In genomic region chr6:127373797-127374463, GRCm38 (mm10) we compare ENCODE assay signal across 11 mouse cellular contexts.
DNase-seq lines count a peak whose midpoint lies in the region; ATAC-seq and TF ChIP-seq lines count a peak whose summit lies in the region.
"Had no signal": no experiment of that assay in that cellular context is flagged by ENCODE, and none has a peak within 500 bp of the region (broad histone marks: within the 10 kb centered on the region; RNA-seq: fewer than 3 reads in every experiment).

No protein-coding gene starts in this region.

- DNase-seq in lung, embryonic 14.5 days = no peak
- DNase-seq in lung, adult 18-20 months = no peak
- no peak for DNase-seq in Patski (ENCODE audit: low read depth, low spot score)
- DNase-seq in forebrain, embryonic 14.5 days (ENCODE audit: low spot score) = no peak
- no peak for DNase-seq in urinary bladder, postnatal 10 days (ENCODE audit: low spot score)
- DNase-seq in right cerebral cortex, postnatal 4 days = no peak
- DNase-seq: cerebellum, adult 11 months; liver, embryonic 13.5 days; spleen, adult 18-20 months had no signal

- POLR2A ChIA-PET in Patski (lab: Charles Lee) = no interaction called here

- H3K4me1 ChIP-seq in hindbrain, embryonic 16.5 days (ENCODE audit: control insufficient read depth, insufficient read depth, low read depth, low read length) = no peaks in the 10 kb centered on the region; the same call in 1 of the 2 replicates
- peaks cover 19% of the 10 kb centered on the region for H3K4me1 ChIP-seq in hindbrain, embryonic 12.5 days
- peaks cover 9% of the 10 kb centered on the region; the same call in 1 of the 2 replicates for H3K4me1 ChIP-seq in lung, embryonic 14.5 days (ENCODE audit: insufficient read depth)
- H3K4me1 ChIP-seq in forebrain, embryonic 14.5 days (ENCODE audit: control insufficient read depth, insufficient read depth, low read length) = peaks cover 8% of the 10 kb centered on the region

- H3K9me3 ChIP-seq in hindbrain, embryonic 16.5 days (ENCODE audit: control insufficient read depth, low read length) = no peaks in the 10 kb centered on the region
- H3K9me3 ChIP-seq in hindbrain, embryonic 12.5 days (replicated peaks) = no peaks in the 10 kb centered on the region
- H3K9me3 ChIP-seq in lung, embryonic 14.5 days (ENCODE audit: low read depth, low read length) = no peaks in the 10 kb centered on the region
- no peaks in the 10 kb centered on the region for H3K9me3 ChIP-seq in forebrain, embryonic 14.5 days (replicated peaks; ENCODE audit: control insufficient read depth, low read length)
- H3K9me3 ChIP-seq: liver, embryonic 13.5 days had no signal

- H3K27me3 ChIP-seq in hindbrain, embryonic 16.5 days (replicated peaks; ENCODE audit: control insufficient read depth, insufficient read depth, low read length) = no peaks in the 10 kb centered on the region
- no peaks in the 10 kb centered on the region for H3K27me3 ChIP-seq in hindbrain, embryonic 12.5 days
- no peaks in the 10 kb centered on the region for H3K27me3 ChIP-seq in lung, embryonic 14.5 days (ENCODE audit: insufficient read depth, low read length)
- H3K27me3 ChIP-seq in Patski = no peaks in the 10 kb centered on the region
- no peaks in the 10 kb centered on the region for H3K27me3 ChIP-seq in forebrain, embryonic 14.5 days (replicated peaks; ENCODE audit: control insufficient read depth, insufficient read depth, low read length)

- peak; percentile 42; the same call in 1 of the 2 replicates for ATAC-seq in hindbrain, embryonic 16.5 days
- ATAC-seq in hindbrain, embryonic 12.5 days (ENCODE audit: low FRiP score) = no peak
- ATAC-seq in lung, embryonic 14.5 days (ENCODE audit: insufficient read depth) = no peak
- ATAC-seq in Patski = no peak
- ATAC-seq in forebrain, embryonic 14.5 days = 0 out of 2 replicates have a peak, but pooled peaks have one; percentile 26

- in situ Hi-C loops in Patski (cut with MboI; ENCODE audit: low pct_unique_long_range_greater_than_20kb) = no loop called here

- no peaks in the 10 kb centered on the region for H3K36me3 ChIP-seq in hindbrain, embryonic 16.5 days (ENCODE audit: control insufficient read depth, insufficient read depth, low read length)
- H3K36me3 ChIP-seq in hindbrain, embryonic 12.5 days = no peaks in the 10 kb centered on the region
- H3K36me3 ChIP-seq in lung, embryonic 14.5 days (ENCODE audit: insufficient read depth) = no peaks in the 10 kb centered on the region
- no peaks in the 10 kb centered on the region for H3K36me3 ChIP-seq in forebrain, embryonic 14.5 days (ENCODE audit: control insufficient read depth, insufficient read depth, low read length)
- H3K36me3 ChIP-seq: liver, embryonic 13.5 days had no signal

- no peak overlapping the region for H3K4me3 ChIP-seq in hindbrain, embryonic 16.5 days (ENCODE audit: low read length)
- H3K4me3 ChIP-seq in hindbrain, embryonic 12.5 days = no peak overlapping the region
- H3K4me3 ChIP-seq in lung, embryonic 14.5 days (ENCODE audit: low read depth, low read length) = no peak overlapping the region
- no peak overlapping the region for H3K4me3 ChIP-seq in forebrain, embryonic 14.5 days (ENCODE audit: low read depth, low read length)
- H3K4me3 ChIP-seq: liver, embryonic 13.5 days had no signal

- CTCF ChIA-PET in Patski (lab: Charles Lee) = interaction anchor here (1.0 to 2.7 kb wide), 5 partner anchors 15 to 226 kb away, joined by 3 to 17 read pairs (median 8); no protein-coding TSS in a partner anchor

- H3K27ac ChIP-seq in hindbrain, embryonic 16.5 days (ENCODE audit: low read depth, low read length) = no peak overlapping the region
- no peak overlapping the region for H3K27ac ChIP-seq in hindbrain, embryonic 12.5 days
- no peak overlapping the region for H3K27ac ChIP-seq in lung, embryonic 14.5 days (ENCODE audit: low read depth)
- 0 out of 2 replicates have a peak overlapping the region, but pooled peaks have one; percentile 6 for H3K27ac ChIP-seq in forebrain, embryonic 14.5 days (ENCODE audit: low read depth, low read length)
- H3K27ac ChIP-seq: liver, embryonic 13.5 days had no signal

- TF ChIP-seq CTCF in lung, embryonic 14.5 days (IDR thresholded peaks at IDR 0.05; ENCODE audit: low read depth) = peak; percentile 14; the same call in 1 of the 2 replicates
- TF ChIP-seq CTCF in Patski (IDR thresholded peaks at IDR 0.05) = peak; percentile 38

- no peak overlapping the region for H3K9ac ChIP-seq in hindbrain, embryonic 16.5 days (ENCODE audit: low read depth, low read length)
- H3K9ac ChIP-seq in hindbrain, embryonic 12.5 days = no peak overlapping the region
- no peak overlapping the region for H3K9ac ChIP-seq in lung, embryonic 14.5 days
- no peak overlapping the region for H3K9ac ChIP-seq in forebrain, embryonic 14.5 days (ENCODE audit: low read length)
- H3K9ac ChIP-seq: liver, embryonic 13.5 days had no signal

- WGBS in hindbrain, embryonic 16.5 days = 69% methylated on average over 13 of the region's 13 CpGs
- 64% methylated on average over 13 of the region's 13 CpGs for WGBS in hindbrain, embryonic 12.5 days
- 75% methylated on average over 13 of the region's 13 CpGs for WGBS in lung, embryonic 14.5 days
- WGBS in forebrain, embryonic 14.5 days = 50% methylated on average over 13 of the region's 13 CpGs

- H3K4me2 ChIP-seq in hindbrain, embryonic 16.5 days (ENCODE audit: low read length) = no peak overlapping the region
- no peak overlapping the region for H3K4me2 ChIP-seq in hindbrain, embryonic 12.5 days (replicated peaks)
- H3K4me2 ChIP-seq in lung, embryonic 14.5 days = no peak overlapping the region
- H3K4me2 ChIP-seq in forebrain, embryonic 14.5 days (ENCODE audit: low read length) = no peak overlapping the region
- H3K4me2 ChIP-seq: liver, embryonic 13.5 days had no signal

Comparison
In these comparisons a context has a peak if more than half of its experiments do, and no peak if none do; other contexts are left out.
1. ATAC-seq: peak in hindbrain, embryonic 16.5 days (single experiment) and forebrain, embryonic 14.5 days (single experiment); none in hindbrain, embryonic 12.5 days (single experiment), lung, embryonic 14.5 days (single experiment) and Patski (single experiment).